Mouse (Mus musculus) forebrain, embryonic 14.5 days (tissue): ENCODE data around the gene Ppp2r3c. TPM values are rescaled to one million over a fixed set of nuclear protein-coding genes. Genes with fewer than 3 reads are reported as not detected.
A peak's percentile ranks its signal among the peaks of the same experiment; 100 is the strongest.
"Not testable (repeated sequence)": the region's sequence is repeated elsewhere in the genome, so short reads cannot be mapped to it uniquely, and the experiment has no call there.

Experiments
- ATAC-seq: fragments of 200-750 bp; cut with Nextera tagmentation; 2 replicates; pipeline ENCODE4 v1.8.0; 2017; ENCODE audit warnings: mild to moderate bottlenecking, moderate library complexity
- DNase-seq: peaks from one replicate; pipeline ENCODE4 v3.0.0-alpha.2; 2015; ENCODE audit warnings: low spot score
- H3K27ac ChIP-seq: fragments of 300-500 bp; sonication (generic); 2 replicates; pipeline ENCODE4 v1.5.1; 2014; ENCODE audit warnings: low read depth, mild to moderate bottlenecking, control low read depth, low read length, moderate library complexity
- H3K27me3 ChIP-seq: fragments of 300-500 bp; sonication (generic); replicated peaks from 2 replicates; pipeline ENCODE4 v1.6.1; 2014; ENCODE audit warnings: low read length, control low read depth, mixed read lengths; ENCODE audit not compliant: control insufficient read depth, insufficient read depth
- H3K36me3 ChIP-seq: fragments of 300-500 bp; sonication (generic); 2 replicates; pipeline ENCODE4 v1.6.1; 2014; ENCODE audit warnings: low read length, control low read depth; ENCODE audit not compliant: control insufficient read depth, insufficient read depth
- H3K4me1 ChIP-seq: fragments of 300-500 bp; sonication (generic); 2 replicates; pipeline ENCODE4 v1.6.1; 2014; ENCODE audit warnings: antibody characterized with exemption, low read length, control low read depth; ENCODE audit not compliant: control insufficient read depth, insufficient read depth
- H3K4me2 ChIP-seq: fragments of 300-500 bp; sonication (generic); 2 replicates; pipeline ENCODE4 v1.6.1; 2014; ENCODE audit warnings: mild to moderate bottlenecking, control low read depth, low read length
- H3K4me3 ChIP-seq: fragments of 300-500 bp; sonication (generic); 2 replicates; pipeline ENCODE4 v1.5.1; 2014; ENCODE audit warnings: low read depth, low read length, control low read depth
- H3K9ac ChIP-seq: fragments of 300-500 bp; sonication (generic); 2 replicates; pipeline ENCODE4 v1.6.1; 2014; ENCODE audit warnings: mild to moderate bottlenecking, low read length, control low read depth, moderate library complexity
- H3K9me3 ChIP-seq: fragments of 300-500 bp; sonication (generic); replicated peaks from 2 replicates; pipeline ENCODE4 v1.6.1; 2016; ENCODE audit warnings: low read length, control low read depth, mixed read lengths; ENCODE audit not compliant: control insufficient read depth
- WGBS: fragments of 180-500 bp; shearing (Covaris S2); extraction: QIAGEN DNeasy Blood & Tissue Kit; methylation state at CpG from one replicate; pipeline ENCODE4 v1.1.7; 2014; 5-methylcytosine and 5-hydroxymethylcytosine counted together
- polyA plus RNA-seq: library from polyadenylated mRNA; unstranded; fragments of >200 nt; fragmentation: Nextera tagmentation; extraction: Ambion mirVana; gene quantifications from 2 replicates; pipeline ENCODE4 v1.2.1, GENCODE M21; 2014

Ppp2r3c gene
- polyA plus RNA-seq, 1 experiment from 2014 or later, result 24.0 TPM

- Histone ChIP-seq H3K4me3 (peak overlapping the region; percentile 69), H3K27me3 (no peaks in the 10 kb centered on the region), H3K9me3 (no peaks in the 10 kb centered on the region), H3K4me1 (peaks cover 17% of the 10 kb centered on the region), H3K9ac (peak overlapping the region; percentile 79), H3K27ac (peak overlapping the region; percentile 87), H3K4me2 (peak overlapping the region; percentile 74), H3K36me3 (peaks cover 23% of the 10 kb centered on the region)
- ATAC-seq, result 0 out of 2 replicates have a peak, but pooled peaks have one; percentile 2
- DNase-seq, result peak; percentile 24
- WGBS, result 45% methylated on average over 11 of the region's 11 CpGs
These were observed 1.1 kb downstream of the Ppp2r3c start for GRCm38 (mm10) chr12:55301472-55302300.

DNA sequence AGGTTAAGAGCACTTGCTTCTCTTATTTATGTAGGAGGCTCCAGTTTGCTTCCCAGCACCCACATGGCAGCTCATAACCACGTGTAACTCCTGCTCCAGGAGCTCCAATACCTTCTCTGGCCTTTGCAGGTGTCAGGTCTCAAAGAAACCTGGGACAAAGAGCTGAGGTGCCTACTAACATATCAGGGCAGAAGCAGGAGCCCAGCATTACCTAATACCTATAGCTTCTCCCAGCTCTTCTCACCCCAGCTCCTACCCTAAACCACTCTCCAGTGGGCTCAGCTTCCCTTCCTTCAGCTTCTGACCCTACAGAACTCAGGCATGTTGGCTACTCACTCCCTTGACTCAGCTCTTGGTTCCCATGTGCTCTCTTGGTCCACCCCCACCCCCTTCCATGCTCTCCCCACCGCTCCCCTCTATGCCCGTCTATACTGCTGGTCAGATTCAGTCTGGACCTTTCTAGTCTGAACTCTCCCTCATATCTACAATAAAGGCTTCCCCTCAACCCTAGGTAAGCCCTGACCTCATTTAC is 1.9 kb downstream of the Ppp2r3c start:
- no peak for ATAC-seq
- Histone ChIP-seq H3K4me2 (peak overlapping the region; percentile 74), H3K27me3 (no peaks in the 10 kb centered on the region), H3K36me3 (peaks cover 29% of the 10 kb centered on the region), H3K9ac (peak overlapping the region; percentile 33), H3K4me1 (peaks cover 17% of the 10 kb centered on the region), H3K9me3 (no peaks in the 10 kb centered on the region), H3K4me3 (peak overlapping the region; percentile 69), H3K27ac (no peak overlapping the region)
- whole genome bisulfite sequencing, result 88% methylated on average over 3 of the region's 3 CpGs
- no peak for DNase-seq

DNA sequence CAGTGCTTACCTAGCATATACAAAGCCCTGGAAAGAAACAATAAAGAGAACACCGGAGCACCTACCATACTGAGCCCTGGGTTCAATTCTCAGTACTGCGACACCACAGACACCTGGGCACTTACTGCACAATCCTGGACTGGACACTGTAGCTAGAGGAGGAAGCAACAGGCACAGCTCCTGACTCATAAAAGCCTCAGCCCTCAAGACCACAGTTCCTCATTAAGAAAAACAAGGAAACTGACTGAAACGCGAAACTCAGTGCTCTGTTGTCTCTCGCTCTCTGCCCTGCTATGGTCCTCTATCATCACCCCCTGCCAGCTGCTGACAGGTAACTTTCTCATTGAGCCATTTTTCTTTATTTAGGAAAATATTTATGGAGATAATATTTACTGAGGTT is 3.5 kb downstream of the Ppp2r3c start, which contains the start of gene 1110008L16Rik:
Gene 1110008L16Rik (plus strand): TSS at position 242 of the 400 bp plus-strand sequence.
- Histone ChIP-seq H3K9ac (no peak within 1 kb of the TSS; the same call in 1 of the 2 replicates), H3K36me3 (peaks cover 41% of the 10 kb centered on the region), H3K27ac (no peak within 1 kb of the TSS), H3K4me2 (no peak within 1 kb of the TSS; the same call in 1 of the 2 replicates), H3K27me3 (no peaks in the 10 kb centered on the region), H3K4me1 (peaks cover 17% of the 10 kb centered on the region), H3K9me3 (no peaks in the 10 kb centered on the region), H3K4me3 (no peak within 1 kb of the TSS)
- 96% methylated on average over 5 of the region's 5 CpGs for WGBS
- DNase-seq (no peak), ATAC-seq (no peak)

DNA sequence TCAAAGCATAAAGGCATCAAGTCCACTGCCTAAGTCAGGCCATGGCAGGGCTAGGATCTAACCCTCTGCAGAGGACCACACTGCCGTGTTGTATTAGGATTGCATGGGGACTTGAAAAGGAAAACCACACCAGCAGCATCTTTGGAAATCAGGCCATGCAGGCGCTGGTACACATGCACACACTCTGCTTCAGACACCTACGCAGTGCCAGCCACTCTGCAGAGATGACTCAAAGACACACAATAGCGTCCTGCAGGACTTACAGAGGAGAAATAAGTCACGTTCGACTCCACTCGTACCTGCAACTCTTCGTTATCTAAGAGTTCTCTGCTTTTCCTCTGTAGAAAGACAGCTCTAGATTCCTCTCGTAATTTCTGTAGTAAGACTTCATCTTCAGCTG is 4.7 kb downstream of the Ppp2r3c start:
- Histone ChIP-seq H3K36me3 (peaks cover 51% of the 10 kb centered on the region), H3K4me1 (peaks cover 13% of the 10 kb centered on the region), H3K27ac (no peak overlapping the region), H3K4me3 (no peak overlapping the region), H3K4me2 (no peak overlapping the region), H3K9me3 (no peaks in the 10 kb centered on the region), H3K9ac (no peak overlapping the region), H3K27me3 (no peaks in the 10 kb centered on the region)
- ATAC-seq (no peak), DNase-seq (no peak)
- 95% methylated on average over 9 of the region's 9 CpGs for WGBS

GRCm38 (mm10) chr12:55277583-55277982 is 25.2 kb downstream of the Ppp2r3c start:
- DNase-seq, H3K27ac ChIP-seq, H3K9ac ChIP-seq, H3K9me3 ChIP-seq, H3K27me3 ChIP-seq, H3K4me2 ChIP-seq, H3K4me3 ChIP-seq, H3K36me3 ChIP-seq, H3K4me1 ChIP-seq, ATAC-seq: not testable (repeated sequence)
- 87% methylated on average over 3 of the region's 6 CpGs for WGBS

- Histone ChIP-seq H3K4me3 (no peak overlapping the region), H3K9me3 (no peaks in the 10 kb centered on the region), H3K4me2 (no peak overlapping the region), H3K36me3 (no peaks in the 10 kb centered on the region), H3K4me1 (no peaks in the 10 kb centered on the region), H3K27ac (no peak overlapping the region), H3K27me3 (no peaks in the 10 kb centered on the region), H3K9ac (no peak overlapping the region)
- DNase-seq (no peak), ATAC-seq (no peak)
- 80% methylated on average over 3 of the region's 3 CpGs for WGBS
These were observed 30.6 kb downstream of the Ppp2r3c start for GRCm38 (mm10) chr12:55272243-55272642.

DNA sequence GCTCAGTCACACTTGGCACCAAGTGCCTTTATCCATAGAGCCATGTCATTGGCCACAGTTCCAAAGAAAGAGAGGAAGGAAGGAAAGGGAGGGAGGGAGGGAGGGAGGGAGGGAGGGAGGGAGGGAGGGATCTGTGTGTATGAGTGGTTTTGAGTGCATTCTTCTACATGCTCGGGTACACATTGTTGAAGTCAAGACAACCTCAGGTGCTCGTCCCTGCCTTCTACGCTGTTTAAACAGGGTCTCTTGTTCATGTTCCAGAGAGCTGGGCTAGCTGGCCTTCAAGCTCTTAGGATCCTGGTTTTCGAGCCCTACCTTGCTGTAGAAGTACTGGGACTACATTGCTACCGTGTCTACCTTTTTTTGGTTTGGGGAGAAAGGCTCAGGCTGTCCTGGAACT is 39.4 kb downstream of the Ppp2r3c start:
- not testable (repeated sequence) for ATAC-seq, H3K9me3 ChIP-seq, H3K4me2 ChIP-seq, H3K27me3 ChIP-seq, H3K4me3 ChIP-seq, H3K4me1 ChIP-seq, H3K27ac ChIP-seq, H3K9ac ChIP-seq, DNase-seq
- no CpG with 5 or more reads among the region's 5 CpGs for WGBS
- H3K36me3 ChIP-seq, result peaks cover 12% of the 10 kb centered on the region

GRCm38 (mm10) chr12:55261950-55262349 is 40.8 kb downstream of the Ppp2r3c start:
- not testable (repeated sequence) for DNase-seq, H3K9ac ChIP-seq, H3K4me2 ChIP-seq, H3K27ac ChIP-seq, ATAC-seq, H3K4me3 ChIP-seq, H3K9me3 ChIP-seq, H3K27me3 ChIP-seq, H3K4me1 ChIP-seq
- no CpG with 5 or more reads among the region's 8 CpGs for WGBS
- peaks cover 22% of the 10 kb centered on the region for H3K36me3 ChIP-seq

DNA sequence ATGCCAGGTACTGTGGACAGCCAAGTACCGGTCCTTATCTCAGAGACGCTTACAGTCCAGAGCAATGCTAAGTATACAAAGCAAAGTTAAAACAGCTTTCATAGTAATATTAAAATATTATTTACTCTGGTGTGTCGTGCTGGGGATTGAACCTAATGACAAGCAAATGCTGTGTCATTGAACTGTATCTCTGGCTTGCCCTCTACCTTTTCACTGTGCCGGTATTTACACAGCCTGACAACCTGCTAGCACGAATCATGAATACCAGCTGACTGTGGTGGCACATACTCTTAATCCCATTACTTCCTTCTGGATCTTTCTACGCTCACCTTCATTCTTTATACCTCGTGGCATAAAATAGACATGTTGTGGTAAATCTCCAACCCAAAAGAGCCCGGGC is 60.6 kb downstream of the Ppp2r3c start:
- no CpG with 5 or more reads among the region's 8 CpGs for WGBS
- not testable (repeated sequence) for H3K9ac ChIP-seq

More for the DNA sequence above, 60.6 kb downstream of the Ppp2r3c start:
- not testable (repeated sequence) for H3K4me1 ChIP-seq, ATAC-seq, H3K27me3 ChIP-seq, H3K36me3 ChIP-seq, H3K9me3 ChIP-seq, H3K4me3 ChIP-seq, H3K27ac ChIP-seq, DNase-seq, H3K4me2 ChIP-seq
